Mouse (Mus musculus): Measurements from ENCODE around the gene Rap1a.
A peak's percentile ranks its signal among the peaks of the same experiment; 100 is the strongest.

Gene Rap1a

GRCm38 (mm10) chr3:105801191-105802166 lies at the start of gene Rap1a:
Gene Rap1a (minus strand): TSS chr3:105801336.
- DNase-seq (ENCODE audit: low read depth, low spot score): peak; percentile 68

- no peak for DNase-seq (ENCODE audit: low read depth, low spot score)
These were observed 45.3 kb upstream of the Rap1a start for GRCm38 (mm10) chr3:105846294-105847069.

GRCm38 (mm10) chr3:105839836-105840235 lies 38.7 kb upstream of the Rap1a start:
- no peak for DNase-seq (ENCODE audit: low read depth, low spot score)

GRCm38 (mm10) chr3:105838655-105839054 lies 37.5 kb upstream of the Rap1a start:
- DNase-seq (ENCODE audit: low read depth, low spot score): no peak

GRCm38 (mm10) chr3:105836883-105837282 lies 35.7 kb upstream of the Rap1a start:
- no peak for DNase-seq (ENCODE audit: low read depth, low spot score)

- no peak for DNase-seq (ENCODE audit: low read depth, low spot score)
These were observed 34.7 kb upstream of the Rap1a start for GRCm38 (mm10) chr3:105835875-105836274.

GRCm38 (mm10) chr3:105831584-105831983 lies 30.4 kb upstream of the Rap1a start:
- no peak for DNase-seq (ENCODE audit: low read depth, low spot score)

GRCm38 (mm10) chr3:105825501-105826161 lies 24.5 kb upstream of the Rap1a start:
- peak; percentile 86 for DNase-seq (ENCODE audit: low read depth, low spot score)

- DNase-seq (ENCODE audit: low read depth, low spot score): no peak
These were observed 23.6 kb upstream of the Rap1a start for GRCm38 (mm10) chr3:105824704-105825103.

GRCm38 (mm10) chr3:105824103-105824502 lies 23.0 kb upstream of the Rap1a start:
- DNase-seq (ENCODE audit: low read depth, low spot score): no peak

GRCm38 (mm10) chr3:105823609-105824008 lies 22.5 kb upstream of the Rap1a start:
- no peak for DNase-seq (ENCODE audit: low read depth, low spot score)

- no peak for DNase-seq (ENCODE audit: low read depth, low spot score)
These were observed 20.4 kb upstream of the Rap1a start for GRCm38 (mm10) chr3:105821504-105821903.

- no peak for DNase-seq (ENCODE audit: low read depth, low spot score)
These were observed 19.1 kb upstream of the Rap1a start for GRCm38 (mm10) chr3:105820272-105820671.

- DNase-seq (ENCODE audit: low read depth, low spot score): no peak
These were observed 17.2 kb upstream of the Rap1a start for GRCm38 (mm10) chr3:105818130-105819004.

- no peak for DNase-seq (ENCODE audit: low read depth, low spot score)
These were observed 15.0 kb upstream of the Rap1a start for GRCm38 (mm10) chr3:105816089-105816488.

- DNase-seq (ENCODE audit: low read depth, low spot score): no peak
These were observed 14.2 kb upstream of the Rap1a start for GRCm38 (mm10) chr3:105815236-105815904.

GRCm38 (mm10) chr3:105811146-105811545 lies 10.0 kb upstream of the Rap1a start:
- DNase-seq (ENCODE audit: low read depth, low spot score): no peak

GRCm38 (mm10) chr3:105808179-105809037 lies 7.3 kb upstream of the Rap1a start:
- no peak for DNase-seq (ENCODE audit: low read depth, low spot score)

GRCm38 (mm10) chr3:105807672-105808071 lies 6.5 kb upstream of the Rap1a start:
- peak; percentile 25 for DNase-seq (ENCODE audit: low read depth, low spot score)

All from 3T3-L1 (cell line).